Mouse (Mus musculus) T-helper 1 cell (primary cell): Measurements from ENCODE around the gene Crygs.
"Not testable (repeated sequence)": the region's sequence is repeated elsewhere in the genome, so short reads cannot be mapped to it uniquely, and the experiment has no call there.

Source experiments
- in situ Hi-C: fragments of 300-600 bp; cut with MboI, MseI; formaldehyde crosslinking; loops from one replicate; pipeline ENCODE4 v1.15.1; 2025; ENCODE audit warnings: high pct_unique_total_duplicates

The Crygs gene

DNA sequence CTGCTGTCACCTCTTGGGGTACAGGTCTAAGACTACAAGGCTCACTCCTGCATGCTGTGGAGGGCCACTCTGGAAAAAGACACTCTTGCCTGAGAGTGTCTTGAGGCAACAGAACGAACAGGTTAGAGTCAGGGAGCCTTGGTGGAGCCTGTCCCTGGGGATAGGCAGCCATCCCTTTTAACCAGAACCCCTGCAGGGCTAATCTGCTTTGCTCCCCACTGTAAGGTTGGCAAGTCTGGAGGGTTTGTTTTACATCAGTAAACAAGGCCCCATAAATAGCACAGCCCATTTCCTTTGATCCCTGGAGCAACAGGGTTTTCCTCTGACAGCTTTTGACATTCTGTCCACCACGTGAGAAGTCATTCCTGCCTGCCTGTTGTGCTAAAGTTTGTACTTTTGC is 20.1 kb downstream of the Crygs start:
- in situ Hi-C loops: no loop called here

DNA sequence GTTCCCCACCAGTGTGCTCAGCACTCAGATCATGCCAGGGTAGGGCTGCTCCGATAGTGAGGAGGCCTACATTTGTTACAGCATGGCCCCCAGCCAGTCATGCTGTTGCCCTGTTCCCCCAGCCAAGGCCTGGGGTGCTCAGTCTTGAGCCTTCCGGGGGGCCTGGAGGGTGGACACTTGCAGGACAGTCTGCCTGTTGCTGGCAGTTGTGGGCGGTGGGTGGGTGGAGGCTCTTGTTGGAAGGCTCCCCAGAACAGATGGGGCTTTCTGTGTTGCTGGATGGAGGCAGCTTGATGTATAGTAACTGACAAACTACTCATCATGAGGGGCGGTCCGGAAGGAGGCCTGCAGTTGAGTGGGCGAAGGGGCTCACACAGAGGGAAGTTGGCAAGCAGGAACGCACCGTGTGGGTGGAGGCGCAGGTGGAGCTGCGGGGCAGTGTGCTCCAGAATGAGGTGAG is 21.4 kb downstream of the Crygs start:
- in situ Hi-C loops: no loop called here

DNA sequence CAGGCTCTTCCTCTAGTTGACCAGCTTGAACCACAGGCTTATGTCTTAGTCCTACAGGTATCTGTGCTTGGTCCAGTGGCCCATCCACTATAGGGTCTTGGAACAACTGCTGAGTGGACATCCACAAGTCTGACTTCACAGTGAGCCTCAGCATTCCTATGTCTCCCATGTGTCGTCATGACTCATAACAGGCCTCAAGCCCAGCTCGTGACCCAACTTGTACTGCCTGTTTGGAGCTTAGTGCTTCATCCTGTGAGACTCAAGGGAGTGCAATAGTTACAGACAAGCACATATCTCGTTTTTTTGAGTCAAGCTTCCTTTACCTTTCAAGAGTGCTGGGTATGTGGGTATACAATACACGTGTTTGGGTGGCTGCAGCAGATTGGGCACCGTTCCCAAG is 28.7 kb downstream of the Crygs start:
- in situ Hi-C loops: no loop called here

- in situ Hi-C loops: no loop called here
Measured at GRCm38 (mm10) chr16:22779228-22779835, 32.0 kb downstream of the Crygs start.

GRCm38 (mm10) chr16:22778296-22778695 is 33.1 kb downstream of the Crygs start:
- in situ Hi-C loops: not testable (repeated sequence)

- in situ Hi-C loops: no loop called here
Measured at GRCm38 (mm10) chr16:22775471-22775985, 35.8 kb downstream of the Crygs start.

GRCm38 (mm10) chr16:22768661-22769060 is 42.7 kb downstream of the Crygs start:
- in situ Hi-C loops: no loop called here

GRCm38 (mm10) chr16:22767405-22767804 is 44.0 kb downstream of the Crygs start:
- in situ Hi-C loops: no loop called here

DNA sequence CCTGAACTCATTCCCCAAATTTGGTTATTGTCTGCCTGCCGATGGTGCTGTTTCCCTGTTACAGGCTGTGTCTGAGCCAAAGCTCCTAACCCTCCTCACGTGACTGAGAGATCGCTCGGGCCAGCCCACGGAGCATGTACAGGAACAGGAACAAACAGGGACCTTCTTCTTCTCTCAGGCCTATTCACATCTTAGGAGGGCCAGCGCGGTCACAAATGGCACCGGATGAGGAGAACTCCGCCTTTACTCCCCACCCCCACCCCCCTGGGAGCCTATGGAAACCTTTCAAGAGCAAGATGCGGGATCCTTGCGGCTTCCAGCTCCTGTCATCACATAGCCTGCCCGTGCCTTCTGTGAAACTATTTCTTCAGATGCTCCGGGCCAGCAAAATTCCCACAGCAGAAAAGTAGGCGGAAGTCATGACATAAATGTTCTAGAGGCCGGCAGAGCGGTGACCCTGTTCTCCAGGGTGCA is 44.6 kb downstream of the Crygs start:
- in situ Hi-C loops: no loop called here

GRCm38 (mm10) chr16:22765531-22765930 is 45.8 kb downstream of the Crygs start:
- in situ Hi-C loops: no loop called here
